Mouse (Mus musculus): ENCODE data around the gene Ttc28. TPM values are rescaled to one million over a fixed set of nuclear protein-coding genes. Genes with fewer than 3 reads are reported as not detected.

The Ttc28 gene
- polyA plus RNA-seq, 2 experiments, result 0.48 to 0.81 TPM

DNA sequence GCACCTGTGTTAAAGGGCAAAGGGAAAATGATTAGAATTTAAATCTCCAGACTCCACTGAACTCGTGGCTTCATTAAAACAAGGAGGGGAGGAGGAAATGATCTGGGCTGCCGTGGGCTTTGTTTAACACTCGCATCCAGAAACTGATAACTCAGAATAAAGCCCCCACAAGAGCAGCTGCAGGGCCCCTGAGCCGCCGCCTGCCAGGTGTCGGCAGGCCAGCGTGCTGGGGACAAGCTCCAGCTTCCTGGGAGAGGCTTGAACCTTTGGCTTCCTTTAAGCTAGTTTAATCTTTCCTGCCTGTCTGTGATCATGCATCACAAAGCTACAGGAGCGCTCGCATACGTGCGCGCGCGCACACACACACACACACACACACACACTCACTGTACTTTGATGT is 145.9 kb downstream of the Ttc28 start:
- TF ChIP-seq CTCF (IDR thresholded peaks at IDR 0.05; ENCODE audit: low read depth) (no peak), EP300 (IDR thresholded peaks at IDR 0.05; ENCODE audit: low read depth) (no peak)
- no peak overlapping the region for H3K4me3 ChIP-seq (ENCODE audit: insufficient read depth in 1 of 2, low read depth in 2 of 2, low read length in 2 of 2)
- H3K4me1 ChIP-seq (replicated peaks; ENCODE audit: control insufficient read depth in 2 of 2, insufficient read depth in 2 of 2, low read length in 1 of 2), result no peaks in the 10 kb centered on the region
- ATAC-seq (ENCODE audit: insufficient read depth) (no peak), DNase-seq (ENCODE audit: low read depth in 3 of 3, low spot score in 3 of 3) (no peak)
- 53% methylated on average over 14 of the region's 14 CpGs for WGBS (ENCODE audit: insufficient replicate concordance)
- no peak overlapping the region for H3K9ac ChIP-seq (replicated peaks)
- no peak overlapping the region for H3K4me2 ChIP-seq (ENCODE audit: low read depth)
- no peak overlapping the region for H3K27ac ChIP-seq
- no peaks in the 10 kb centered on the region for H3K36me3 ChIP-seq (replicated peaks; ENCODE audit: control insufficient read depth, insufficient read depth, low read depth)
- H3K9me3 ChIP-seq (ENCODE audit: control insufficient read depth, low read length), result no peaks in the 10 kb centered on the region
- no peaks in the 10 kb centered on the region for H3K27me3 ChIP-seq (ENCODE audit: control insufficient read depth, insufficient read depth, low read length)

DNA sequence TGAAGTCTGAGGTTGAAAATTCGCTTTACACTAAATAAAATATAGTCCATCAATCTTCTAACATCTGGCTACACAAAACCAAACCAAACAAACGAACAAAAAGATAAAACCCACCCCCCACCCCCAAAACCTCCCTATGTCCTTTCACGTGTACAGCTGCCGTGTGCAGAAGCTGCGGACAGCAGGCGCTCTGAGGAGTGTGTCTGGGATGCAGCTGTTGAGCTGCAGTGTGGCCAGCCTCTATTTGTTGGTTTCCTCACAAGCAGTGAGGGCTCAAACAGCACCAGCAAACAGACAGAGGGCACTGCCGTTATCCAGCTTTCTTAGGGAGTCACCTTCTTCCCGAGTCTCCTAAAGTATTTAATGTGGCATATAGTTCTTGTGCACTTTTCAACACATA is 146.6 kb downstream of the Ttc28 start:
- no peak overlapping the region for H3K4me2 ChIP-seq (ENCODE audit: low read depth)
- H3K27ac ChIP-seq, result no peak overlapping the region
- 52% methylated on average over 8 of the region's 8 CpGs for WGBS (ENCODE audit: insufficient replicate concordance)
- ATAC-seq (ENCODE audit: insufficient read depth) (no peak), DNase-seq (ENCODE audit: low read depth in 3 of 3, low spot score in 3 of 3) (no peak)
- H3K36me3 ChIP-seq (replicated peaks; ENCODE audit: control insufficient read depth, insufficient read depth, low read depth), result no peaks in the 10 kb centered on the region
- TF ChIP-seq CTCF (IDR thresholded peaks at IDR 0.05; ENCODE audit: low read depth) (no peak), EP300 (IDR thresholded peaks at IDR 0.05; ENCODE audit: low read depth) (no peak)
- no peaks in the 10 kb centered on the region for H3K27me3 ChIP-seq (ENCODE audit: control insufficient read depth, insufficient read depth, low read length)
- H3K4me3 ChIP-seq (ENCODE audit: insufficient read depth in 1 of 2, low read depth in 2 of 2, low read length in 2 of 2), result no peak overlapping the region
- no peak overlapping the region for H3K9ac ChIP-seq (replicated peaks)
- H3K4me1 ChIP-seq (replicated peaks; ENCODE audit: control insufficient read depth in 2 of 2, insufficient read depth in 2 of 2, low read length in 1 of 2), result no peaks in the 10 kb centered on the region
- H3K9me3 ChIP-seq (ENCODE audit: control insufficient read depth, low read length), result no peaks in the 10 kb centered on the region

DNA sequence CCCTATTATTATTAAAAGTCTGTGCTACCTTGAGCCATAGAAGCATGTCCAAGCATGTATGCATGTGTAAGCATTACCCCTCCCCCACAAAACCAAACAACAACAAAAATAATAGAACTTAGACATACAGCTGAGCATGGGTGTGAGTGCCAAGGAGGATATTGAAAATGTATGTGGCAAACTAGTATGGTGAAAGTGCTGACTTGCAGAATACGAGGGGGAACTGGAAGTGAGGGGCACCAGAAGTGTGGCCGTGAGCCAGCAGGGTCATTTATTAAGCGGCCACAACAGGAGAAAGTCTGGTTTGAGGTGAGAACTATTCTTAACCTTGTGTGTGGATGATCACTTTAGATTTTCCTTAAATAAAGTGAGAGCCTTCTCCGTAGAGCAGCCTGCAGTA is 148.7 kb downstream of the Ttc28 start:
- TF ChIP-seq EP300 (IDR thresholded peaks at IDR 0.05; ENCODE audit: low read depth) (no peak), CTCF (IDR thresholded peaks at IDR 0.05; ENCODE audit: low read depth) (no peak)

DNA sequence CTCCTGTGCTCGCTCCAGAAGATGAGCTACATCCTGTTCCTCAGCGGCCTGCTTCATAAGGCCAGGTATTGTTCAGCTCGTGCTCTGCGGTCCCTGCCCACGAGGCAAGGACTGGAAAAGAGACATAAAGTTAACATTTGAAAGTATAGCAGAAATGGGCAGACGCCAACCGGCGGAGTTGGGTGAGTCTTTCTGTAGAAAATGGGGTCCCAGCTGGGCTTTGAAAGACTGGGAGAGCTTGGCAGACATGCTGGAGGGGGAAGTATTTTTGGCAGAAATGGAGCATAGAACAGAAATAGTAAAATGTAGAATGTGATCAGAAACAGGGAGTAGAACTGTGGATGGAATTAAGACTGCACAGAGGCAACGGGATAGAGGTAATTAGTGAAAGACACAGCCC is 149.3 kb downstream of the Ttc28 start:
- WGBS (ENCODE audit: insufficient replicate concordance), result 69% methylated on average over 9 of the region's 9 CpGs
- no peak overlapping the region for H3K27ac ChIP-seq
- no peak for ATAC-seq (ENCODE audit: insufficient read depth)

More for the DNA sequence above, 148.7 kb downstream of the Ttc28 start:
- Histone ChIP-seq H3K4me2 (ENCODE audit: low read depth) (no peak overlapping the region), H3K9ac (replicated peaks) (no peak overlapping the region), H3K27ac (no peak overlapping the region), H3K4me1 (replicated peaks; ENCODE audit: control insufficient read depth in 2 of 2, insufficient read depth in 2 of 2, low read length in 1 of 2) (no peaks in the 10 kb centered on the region), H3K4me3 (ENCODE audit: insufficient read depth in 1 of 2, low read depth in 2 of 2, low read length in 2 of 2) (no peak overlapping the region), H3K36me3 (replicated peaks; ENCODE audit: control insufficient read depth, insufficient read depth, low read depth) (no peaks in the 10 kb centered on the region), H3K9me3 (ENCODE audit: control insufficient read depth, low read length) (no peaks in the 10 kb centered on the region), H3K27me3 (ENCODE audit: control insufficient read depth, insufficient read depth, low read length) (no peaks in the 10 kb centered on the region)
- ATAC-seq (ENCODE audit: insufficient read depth), result no peak
- 36% methylated on average over 4 of the region's 4 CpGs for WGBS (ENCODE audit: insufficient replicate concordance)
- DNase-seq (ENCODE audit: low read depth in 3 of 3, low spot score in 3 of 3), result no peak

GRCm38 (mm10) chr5:111032687-111033295 is 153.2 kb downstream of the Ttc28 start:
- Histone ChIP-seq H3K4me1 (replicated peaks; ENCODE audit: control insufficient read depth in 2 of 2, insufficient read depth in 2 of 2, low read length in 1 of 2) (no peaks in the 10 kb centered on the region), H3K36me3 (replicated peaks; ENCODE audit: control insufficient read depth, insufficient read depth, low read depth) (no peaks in the 10 kb centered on the region), H3K9me3 (ENCODE audit: control insufficient read depth, low read length) (no peaks in the 10 kb centered on the region), H3K9ac (replicated peaks) (no peak overlapping the region), H3K4me2 (ENCODE audit: low read depth) (no peak overlapping the region), H3K27ac (no peak overlapping the region), H3K27me3 (ENCODE audit: control insufficient read depth, insufficient read depth, low read length) (no peaks in the 10 kb centered on the region), H3K4me3 (ENCODE audit: insufficient read depth in 1 of 2, low read depth in 2 of 2, low read length in 2 of 2) (no peak overlapping the region)
- no peak for DNase-seq (ENCODE audit: low read depth in 3 of 3, low spot score in 3 of 3)
- WGBS (ENCODE audit: insufficient replicate concordance), result 60% methylated on average over 10 of the region's 10 CpGs
- ATAC-seq (ENCODE audit: insufficient read depth), result no peak
- TF ChIP-seq CTCF (IDR thresholded peaks at IDR 0.05; ENCODE audit: low read depth), result no peak
- TF ChIP-seq EP300 (IDR thresholded peaks at IDR 0.05; ENCODE audit: low read depth), result no peak

More for the DNA sequence above, 149.3 kb downstream of the Ttc28 start:
- DNase-seq (ENCODE audit: low read depth in 3 of 3, low spot score in 3 of 3), result no peak
- no peak for TF ChIP-seq CTCF (IDR thresholded peaks at IDR 0.05; ENCODE audit: low read depth)
- Histone ChIP-seq H3K9me3 (ENCODE audit: control insufficient read depth, low read length) (no peaks in the 10 kb centered on the region), H3K4me1 (replicated peaks; ENCODE audit: control insufficient read depth in 2 of 2, insufficient read depth in 2 of 2, low read length in 1 of 2) (no peaks in the 10 kb centered on the region), H3K9ac (replicated peaks) (no peak overlapping the region), H3K4me3 (ENCODE audit: insufficient read depth in 1 of 2, low read depth in 2 of 2, low read length in 2 of 2) (no peak overlapping the region), H3K36me3 (replicated peaks; ENCODE audit: control insufficient read depth, insufficient read depth, low read depth) (no peaks in the 10 kb centered on the region), H3K27me3 (ENCODE audit: control insufficient read depth, insufficient read depth, low read length) (no peaks in the 10 kb centered on the region), H3K4me2 (ENCODE audit: low read depth) (no peak overlapping the region)
